Comparison of ENCODE assay signal across 18 mouse cellular contexts in genomic region chr12:112207163-112207562, GRCm38 (mm10).
DNase-seq lines count a peak whose midpoint lies in the region; ATAC-seq lines count a peak whose summit lies in the region.
"Had no signal": no experiment of that assay in that cellular context is flagged by ENCODE, and none has a peak within 500 bp of the region (broad histone marks: within the 10 kb centered on the region; RNA-seq: fewer than 3 reads in every experiment).

No protein-coding gene starts in this region.

- no peak overlapping the region for H3K4me2 ChIP-seq in liver, embryonic 12.5 days
- H3K4me2 ChIP-seq in liver, embryonic 11.5 days, result no peak overlapping the region
- H3K4me2 ChIP-seq in hindbrain, embryonic 12.5 days (replicated peaks), result no peak overlapping the region
- H3K4me2 ChIP-seq in midbrain, embryonic 15.5 days, result no peak overlapping the region
- H3K4me2 ChIP-seq: heart, embryonic 12.5 days; intestine, embryonic 15.5 days; lung, embryonic 14.5 days; midbrain, embryonic 12.5 days had no signal

- H3K27me3 ChIP-seq in liver, embryonic 12.5 days (replicated peaks), result 0 out of 2 replicates have a peak, but pooled peaks cover 5% of the 10 kb centered on the region
- H3K27me3 ChIP-seq in liver, embryonic 11.5 days (replicated peaks; ENCODE audit: control insufficient read depth, insufficient read depth, low read length), result 0 out of 2 replicates have a peak, but pooled peaks cover 4% of the 10 kb centered on the region
- H3K27me3 ChIP-seq in hindbrain, embryonic 12.5 days, result peaks cover 4% of the 10 kb centered on the region; the same call in 1 of the 2 replicates
- H3K27me3 ChIP-seq in midbrain, embryonic 15.5 days (replicated peaks), result no peaks in the 10 kb centered on the region
- H3K27me3 ChIP-seq: intestine, embryonic 15.5 days had no signal

- WGBS in liver, embryonic 12.5 days (ENCODE audit: insufficient replicate concordance), result 49% methylated on average over 2 of the region's 2 CpGs
- WGBS in liver, embryonic 11.5 days, result 77% methylated on average over 2 of the region's 2 CpGs
- 69% methylated on average over 2 of the region's 2 CpGs for WGBS in hindbrain, embryonic 12.5 days
- WGBS in midbrain, embryonic 15.5 days, result 62% methylated on average over 2 of the region's 2 CpGs

- no peaks in the 10 kb centered on the region for H3K9me3 ChIP-seq in liver, embryonic 12.5 days (replicated peaks)
- H3K9me3 ChIP-seq in liver, embryonic 11.5 days (ENCODE audit: control insufficient read depth, low read length), result no peaks in the 10 kb centered on the region
- H3K9me3 ChIP-seq in hindbrain, embryonic 12.5 days (replicated peaks), result no peaks in the 10 kb centered on the region
- no peaks in the 10 kb centered on the region for H3K9me3 ChIP-seq in midbrain, embryonic 15.5 days
- H3K9me3 ChIP-seq: heart, embryonic 12.5 days; intestine, embryonic 15.5 days; limb, embryonic 10.5 days; midbrain, embryonic 12.5 days had no signal

- no peak overlapping the region for H3K4me3 ChIP-seq in liver, embryonic 12.5 days
- no peak overlapping the region for H3K4me3 ChIP-seq in liver, embryonic 11.5 days (ENCODE audit: low read depth, low read length)
- no peak overlapping the region for H3K4me3 ChIP-seq in hindbrain, embryonic 12.5 days
- H3K4me3 ChIP-seq in midbrain, embryonic 15.5 days, result no peak overlapping the region
- H3K4me3 ChIP-seq: heart, embryonic 12.5 days; intestine, embryonic 15.5 days; limb, embryonic 10.5 days; midbrain, embryonic 12.5 days had no signal

- peak; percentile 35; the same call in 1 of the 2 replicates for ATAC-seq in liver, embryonic 12.5 days
- no peak for ATAC-seq in liver, embryonic 11.5 days (replicated peaks; ENCODE audit: low FRiP score)
- ATAC-seq in hindbrain, embryonic 12.5 days (ENCODE audit: low FRiP score), result no peak
- ATAC-seq in midbrain, embryonic 15.5 days (replicated peaks), result 0 out of 2 replicates have a peak, but pooled peaks have one; percentile 29
- ATAC-seq: intestine, embryonic 15.5 days had no signal

- peak; percentile 20 to 24 for DNase-seq in cerebellum, postnatal 14 days
- no peak for DNase-seq in cerebellum, adult 11 months
- DNase-seq in liver, embryonic 11.5 days (ENCODE audit: low spot score), result no peak
- no peak for DNase-seq in Muller cell, postnatal 12 days (ENCODE audit: inconsistent ontology term)
- no peak for DNase-seq in right cerebral cortex, adult 18-20 months
- DNase-seq: cerebellum, postnatal 25 days; kidney, adult 9 months; kidney, postnatal 36 days; lung, embryonic 14.5 days; lung, postnatal 36 days; thymus, postnatal 25 days had no signal

- no peak overlapping the region for H3K9ac ChIP-seq in liver, embryonic 12.5 days
- H3K9ac ChIP-seq in liver, embryonic 11.5 days (ENCODE audit: low read depth, low read length), result no peak overlapping the region
- no peak overlapping the region for H3K9ac ChIP-seq in hindbrain, embryonic 12.5 days
- H3K9ac ChIP-seq in midbrain, embryonic 15.5 days, result no peak overlapping the region
- H3K9ac ChIP-seq: heart, embryonic 12.5 days; intestine, embryonic 15.5 days; lung, embryonic 14.5 days; midbrain, embryonic 12.5 days had no signal

- no peak overlapping the region for H3K27ac ChIP-seq in liver, embryonic 12.5 days
- no peak overlapping the region for H3K27ac ChIP-seq in liver, embryonic 11.5 days (ENCODE audit: low read depth, low read length)
- 0 out of 2 replicates have a peak overlapping the region, but pooled peaks have one; percentile 1 for H3K27ac ChIP-seq in hindbrain, embryonic 12.5 days
- peak overlapping the region; percentile 39; the same call in 1 of the 2 replicates for H3K27ac ChIP-seq in midbrain, embryonic 15.5 days
- H3K27ac ChIP-seq: intestine, embryonic 15.5 days; limb, embryonic 10.5 days had no signal

- no peaks in the 10 kb centered on the region for H3K36me3 ChIP-seq in liver, embryonic 12.5 days
- no peaks in the 10 kb centered on the region for H3K36me3 ChIP-seq in liver, embryonic 11.5 days (ENCODE audit: control insufficient read depth, insufficient read depth, low read length)
- H3K36me3 ChIP-seq in hindbrain, embryonic 12.5 days, result no peaks in the 10 kb centered on the region
- H3K36me3 ChIP-seq in midbrain, embryonic 15.5 days (replicated peaks), result no peaks in the 10 kb centered on the region
- H3K36me3 ChIP-seq: heart, embryonic 12.5 days; intestine, embryonic 15.5 days; limb, embryonic 10.5 days; midbrain, embryonic 12.5 days had no signal

- no peaks in the 10 kb centered on the region for H3K4me1 ChIP-seq in liver, embryonic 12.5 days
- no peaks in the 10 kb centered on the region for H3K4me1 ChIP-seq in liver, embryonic 11.5 days (replicated peaks; ENCODE audit: control insufficient read depth, insufficient read depth, low read length)
- peaks cover 28% of the 10 kb centered on the region for H3K4me1 ChIP-seq in hindbrain, embryonic 12.5 days
- peaks cover 36% of the 10 kb centered on the region for H3K4me1 ChIP-seq in midbrain, embryonic 15.5 days
- H3K4me1 ChIP-seq: heart, embryonic 12.5 days; intestine, embryonic 15.5 days had no signal

Comparison
In these comparisons a context has a peak if more than half of its experiments do, and no peak if none do; other contexts are left out.
1. DNase-seq: peak in cerebellum, postnatal 14 days (2 of 2); none in cerebellum, adult 11 months (single experiment), liver, embryonic 11.5 days (single experiment), Muller cell, postnatal 12 days (single experiment) and right cerebral cortex, adult 18-20 months (single experiment).
2. ATAC-seq: peak in liver, embryonic 12.5 days (single experiment) and midbrain, embryonic 15.5 days (single experiment); none in liver, embryonic 11.5 days (single experiment) and hindbrain, embryonic 12.5 days (single experiment).
3. H3K27ac ChIP-seq: peak in hindbrain, embryonic 12.5 days (single experiment) and midbrain, embryonic 15.5 days (single experiment); none in liver, embryonic 12.5 days (single experiment) and liver, embryonic 11.5 days (single experiment).